Mouse (Mus musculus) limb, embryonic 14.5 days (tissue): ENCODE measurements around the gene Kcnb1. TPM values are rescaled to one million over a fixed set of nuclear protein-coding genes. Genes with fewer than 3 reads are reported as not detected.

ENCODE experiments used
- ATAC-seq: fragments of 200-750 bp; cut with Nextera tagmentation; 2 replicates; pipeline ENCODE4 v1.8.0; 2017; ENCODE audit warnings: low read depth, moderate number of reproducible peaks, moderate TSS enrichment; ENCODE audit not compliant: low FRiP score
- DNase-seq: peaks from one replicate; pipeline ENCODE4 v3.0.0-alpha.2; 2015; ENCODE audit warnings: low spot score
- H3K27ac ChIP-seq: fragments of 300-500 bp; sonication (generic); replicated peaks from 2 replicates; pipeline ENCODE4 v1.5.1; 2014; ENCODE audit warnings: low read depth, mild to moderate bottlenecking, low read length, moderate library complexity, mixed read lengths
- H3K27me3 ChIP-seq: fragments of 300-500 bp; sonication (generic); 2 replicates; pipeline ENCODE4 v1.6.1; 2014; ENCODE audit warnings: low read length, mixed read lengths; ENCODE audit not compliant: control insufficient read depth, insufficient read depth
- H3K36me3 ChIP-seq: fragments of 300-500 bp; sonication (generic); 2 replicates; pipeline ENCODE4 v1.6.1; 2014; ENCODE audit warnings: mild to moderate bottlenecking, low read length, moderate library complexity, mixed read lengths; ENCODE audit not compliant: control insufficient read depth, insufficient read depth
- H3K4me1 ChIP-seq: fragments of 300-500 bp; sonication (generic); 2 replicates; pipeline ENCODE4 v1.6.1; 2014; ENCODE audit warnings: antibody characterized with exemption, low read length, mixed read lengths; ENCODE audit not compliant: control insufficient read depth, insufficient read depth
- H3K4me2 ChIP-seq: fragments of 300-500 bp; sonication (generic); replicated peaks from 2 replicates; pipeline ENCODE4 v1.6.1; 2014; ENCODE audit warnings: low read depth, mild to moderate bottlenecking, low read length, moderate library complexity; ENCODE audit not compliant: severe bottlenecking
- H3K4me3 ChIP-seq: fragments of 300-500 bp; sonication (generic); replicated peaks from 2 replicates; pipeline ENCODE4 v1.5.1; 2014; ENCODE audit warnings: low read length
- H3K9ac ChIP-seq: fragments of 300-500 bp; sonication (generic); 2 replicates; pipeline ENCODE4 v1.6.1; 2014; ENCODE audit warnings: mild to moderate bottlenecking, low read depth, low read length, moderate library complexity; ENCODE audit not compliant: severe bottlenecking
- H3K9me3 ChIP-seq: fragments of 300-500 bp; sonication (generic); 2 replicates; pipeline ENCODE4 v1.6.1; 2016; ENCODE audit warnings: low read length; ENCODE audit not compliant: control insufficient read depth
- POLR2A ChIP-seq: fragments of 200-500 bp; IDR thresholded peaks from 2 replicates; pipeline ENCODE4 v1.8.0; 2012; ENCODE audit warnings: inconsistent platforms, mild to moderate bottlenecking, moderate library complexity, borderline replicate concordance; ENCODE audit not compliant: insufficient read depth, insufficient read length; ENCODE audit errors: extremely low read depth
- WGBS: fragments of 180-500 bp; shearing (Covaris S2); extraction: QIAGEN DNeasy Blood & Tissue Kit; methylation state at CpG from one replicate; pipeline ENCODE4 v1.1.7; 2014; 5-methylcytosine and 5-hydroxymethylcytosine counted together
- polyA plus RNA-seq, 2 experiments: library from polyadenylated mRNA; depleted of rRNA in 1 of 2; stranded (reverse) in 1 of 2; unstranded in 1 of 2; fragments of >200 nt; fragmentation: Nextera tagmentation in 1 of 2; extraction: Ambion mirVana in 1 of 2; gene quantifications; 2 replicates each; pipeline versions ENCODE4 v1.2.1 to v1.2.3; 2012 to 2014

Kcnb1 gene
- polyA plus RNA-seq, 2 experiments = 1.3 to 3.3 TPM

- Histone ChIP-seq H3K27me3 (no peaks in the 10 kb centered on the region), H3K9me3 (no peaks in the 10 kb centered on the region), H3K4me2 (no peak overlapping the region), H3K36me3 (no peaks in the 10 kb centered on the region), H3K4me1 (peaks cover 32% of the 10 kb centered on the region), H3K4me3 (no peak overlapping the region), H3K9ac (0 out of 2 replicates have a peak overlapping the region, but pooled peaks have one; percentile 5), H3K27ac (no peak overlapping the region)
- DNase-seq = no peak
- peak; percentile 53; the same call in 1 of the 2 replicates for ATAC-seq
- no peak for TF ChIP-seq POLR2A
- 11% methylated on average over 14 of the region's 14 CpGs for WGBS
These were observed 43.8 kb upstream of the Kcnb1 start for GRCm38 (mm10) chr2:167233771-167234170.

- ATAC-seq (no peak), DNase-seq (no peak)
- no peak overlapping the region; the same call in 1 of the 2 replicates for H3K27ac ChIP-seq
- no peaks in the 10 kb centered on the region for H3K27me3 ChIP-seq
- H3K36me3 ChIP-seq = no peaks in the 10 kb centered on the region
- 47% methylated on average over 5 of the region's 5 CpGs for WGBS
- no peak overlapping the region for H3K9ac ChIP-seq
- TF ChIP-seq POLR2A = no peak
- H3K4me2 ChIP-seq = no peak overlapping the region
- H3K4me3 ChIP-seq = no peak overlapping the region
- peaks cover 28% of the 10 kb centered on the region for H3K4me1 ChIP-seq
- H3K9me3 ChIP-seq = no peaks in the 10 kb centered on the region
These were observed 43.0 kb upstream of the Kcnb1 start for GRCm38 (mm10) chr2:167233009-167233335.

- Histone ChIP-seq H3K27me3 (no peaks in the 10 kb centered on the region), H3K36me3 (no peaks in the 10 kb centered on the region; the same call in 1 of the 2 replicates), H3K4me2 (no peak overlapping the region), H3K9me3 (no peaks in the 10 kb centered on the region), H3K9ac (peak overlapping the region; percentile 12; the same call in 1 of the 2 replicates), H3K4me3 (no peak overlapping the region), H3K27ac (peak overlapping the region; percentile 26; the same call in 1 of the 2 replicates), H3K4me1 (peaks cover 28% of the 10 kb centered on the region)
- TF ChIP-seq POLR2A = no peak
- ATAC-seq (no peak), DNase-seq (no peak)
- 50% methylated on average over 14 of the region's 14 CpGs for WGBS
These were observed 42.4 kb upstream of the Kcnb1 start for GRCm38 (mm10) chr2:167232132-167233008.

- H3K4me2 ChIP-seq = no peak overlapping the region; the same call in 1 of the 2 replicates
- H3K4me1 ChIP-seq = peaks cover 26% of the 10 kb centered on the region
- DNase-seq (no peak), ATAC-seq (no peak)
- H3K27ac ChIP-seq = no peak overlapping the region
- no peak overlapping the region for H3K4me3 ChIP-seq
- H3K36me3 ChIP-seq = peaks cover 2% of the 10 kb centered on the region; the same call in 1 of the 2 replicates
- 19% methylated on average over 15 of the region's 15 CpGs for WGBS
- H3K27me3 ChIP-seq = no peaks in the 10 kb centered on the region
- no peaks in the 10 kb centered on the region for H3K9me3 ChIP-seq
- TF ChIP-seq POLR2A = no peak
- no peak overlapping the region for H3K9ac ChIP-seq
These were observed 40.6 kb upstream of the Kcnb1 start for GRCm38 (mm10) chr2:167230554-167230953.

GRCm38 (mm10) chr2:167224937-167225336 lies 35.0 kb upstream of the Kcnb1 start:
- Histone ChIP-seq H3K4me1 (no peaks in the 10 kb centered on the region), H3K27ac (no peak overlapping the region), H3K4me3 (no peak overlapping the region), H3K9ac (no peak overlapping the region), H3K36me3 (peaks cover 5% of the 10 kb centered on the region), H3K27me3 (no peaks in the 10 kb centered on the region), H3K4me2 (no peak overlapping the region), H3K9me3 (no peaks in the 10 kb centered on the region)
- no peak for TF ChIP-seq POLR2A
- 74% methylated on average over 7 of the region's 7 CpGs for WGBS
- DNase-seq = no peak
- ATAC-seq = no peak
